Mouse (Mus musculus) CH12F3 (cell line): ENCODE data around the gene Tyrobp.

ENCODE experiments used
- in situ Hi-C: fragments of 300-500 bp; cut with MboI; formaldehyde crosslinking; loops from 2 replicates; pipeline ENCODE4 v1.14.3; 2020; ENCODE audit warnings: low sequenced_read_pairs

The Tyrobp gene

GRCm38 (mm10) chr7:30413596-30413995 lies at the start of gene Tyrobp:
TSS of gene Tyrobp (plus strand) at chr7:30413760.
- in situ Hi-C loops, result no loop called here

GRCm38 (mm10) chr7:30367466-30367865 lies 46.1 kb upstream of the Tyrobp start:
- in situ Hi-C loops, result no loop called here

GRCm38 (mm10) chr7:30373501-30373962 lies 40.0 kb upstream of the Tyrobp start:
- in situ Hi-C loops, result loop anchor here (10.0 kb wide), 1 partner anchor 51 kb away; the partner anchor contains the start of gene Nfkbid

- in situ Hi-C loops, result no loop called here
Measured at GRCm38 (mm10) chr7:30380061-30380460, 33.5 kb upstream of the Tyrobp start.

- in situ Hi-C loops, result no loop called here
Measured at GRCm38 (mm10) chr7:30384106-30384505, 29.5 kb upstream of the Tyrobp start.

- in situ Hi-C loops, result loop anchor here (5.0 kb wide), 1 partner anchor 34 kb away; no protein-coding TSS in a partner anchor
Measured at GRCm38 (mm10) chr7:30392746-30393520, 20.6 kb upstream of the Tyrobp start.

- in situ Hi-C loops, result loop anchor here (5.0 kb wide), 1 partner anchor 34 kb away; no protein-coding TSS in a partner anchor
Measured at GRCm38 (mm10) chr7:30393631-30394030, 19.9 kb upstream of the Tyrobp start.

- in situ Hi-C loops, result loop anchor here (5.0 kb wide), 1 partner anchor 33 kb away; no protein-coding TSS in a partner anchor
Measured at GRCm38 (mm10) chr7:30394379-30394778, 19.2 kb upstream of the Tyrobp start.

- in situ Hi-C loops, result loop anchor here (5.0 kb wide), 1 partner anchor 32 kb away; no protein-coding TSS in a partner anchor
Measured at GRCm38 (mm10) chr7:30394871-30395270, 18.7 kb upstream of the Tyrobp start.

GRCm38 (mm10) chr7:30399671-30400070 lies 13.9 kb upstream of the Tyrobp start:
- in situ Hi-C loops, result no loop called here

GRCm38 (mm10) chr7:30402343-30402742 lies 11.2 kb upstream of the Tyrobp start:
- in situ Hi-C loops, result no loop called here

- in situ Hi-C loops, result no loop called here
Measured at GRCm38 (mm10) chr7:30408639-30409038, 4.9 kb upstream of the Tyrobp start.

GRCm38 (mm10) chr7:30409789-30410188 lies 3.8 kb upstream of the Tyrobp start:
- in situ Hi-C loops, result no loop called here

GRCm38 (mm10) chr7:30411023-30411422 lies 2.5 kb upstream of the Tyrobp start:
- in situ Hi-C loops, result no loop called here

GRCm38 (mm10) chr7:30412735-30413147 lies 819 bp upstream of the Tyrobp start:
- in situ Hi-C loops, result no loop called here

GRCm38 (mm10) chr7:30417856-30418255 lies 4.3 kb downstream of the Tyrobp start:
- in situ Hi-C loops, result no loop called here

GRCm38 (mm10) chr7:30419561-30420499 lies 6.3 kb downstream of the Tyrobp start, which contains the start of gene Hcst:
TSS of gene Hcst (minus strand) at chr7:30419854.
- in situ Hi-C loops, result loop anchor here (10.0 kb wide), 1 partner anchor 45 kb away; no protein-coding TSS in a partner anchor

GRCm38 (mm10) chr7:30420673-30421072 lies 7.1 kb downstream of the Tyrobp start:
- in situ Hi-C loops, result loop anchor here (10.0 kb wide), 1 partner anchor 46 kb away; no protein-coding TSS in a partner anchor

- in situ Hi-C loops, result loop anchor here (10.0 kb wide), 1 partner anchor 47 kb away; no protein-coding TSS in a partner anchor
Measured at GRCm38 (mm10) chr7:30421175-30421889, 7.8 kb downstream of the Tyrobp start, which contains the start of gene Nfkbid. TSS of gene Nfkbid (plus strand) at chr7:30421732.

- in situ Hi-C loops, result loop anchor here (10.0 kb wide), 1 partner anchor 47 kb away; no protein-coding TSS in a partner anchor
Measured at GRCm38 (mm10) chr7:30421890-30422435, 8.4 kb downstream of the Tyrobp start.
